Mouse (Mus musculus) retina, embryonic 14.5 days (tissue): ENCODE measurements around the gene Strc.
"Not testable (repeated sequence)": the region's sequence is repeated elsewhere in the genome, so short reads cannot be mapped to it uniquely, and the experiment has no call there.

ENCODE experiments used
- DNase-seq: peaks from one replicate; pipeline ENCODE4 v3.0.0-alpha.2; 2015; ENCODE audit warnings: low spot score

Strc gene

GRCm38 (mm10) chr2:121386961-121387575, at the start of gene Strc:
Strc (minus strand) TSS chr2:121387168.
- not testable (repeated sequence) for DNase-seq

- DNase-seq: peak; percentile 74
Measured at GRCm38 (mm10) chr2:121434854-121435253, 47.9 kb upstream of the Strc start.

- no peak for DNase-seq
Measured at GRCm38 (mm10) chr2:121425890-121426289, 38.9 kb upstream of the Strc start.

GRCm38 (mm10) chr2:121423166-121423565, 36.2 kb upstream of the Strc start:
- DNase-seq: no peak

- DNase-seq: no peak
Measured at GRCm38 (mm10) chr2:121418476-121418875, 31.5 kb upstream of the Strc start.

- DNase-seq: no peak
Measured at GRCm38 (mm10) chr2:121416356-121416755, 29.4 kb upstream of the Strc start.

- DNase-seq: no peak
Measured at GRCm38 (mm10) chr2:121415591-121415990, 28.6 kb upstream of the Strc start.

- DNase-seq: no peak
Measured at GRCm38 (mm10) chr2:121415103-121415502, 28.1 kb upstream of the Strc start.

- DNase-seq: peak; percentile 45
Measured at GRCm38 (mm10) chr2:121414139-121414685, 27.2 kb upstream of the Strc start.

GRCm38 (mm10) chr2:121413387-121414042, 26.5 kb upstream of the Strc start, which contains the start of the genes Pdia3 and Catsper2:
Pdia3 (plus strand) TSS chr2:121413775.
Catsper2 (minus strand) TSS chr2:121413792.
- peak; percentile 97 for DNase-seq

GRCm38 (mm10) chr2:121412843-121413386, 25.9 kb upstream of the Strc start:
- no peak for DNase-seq

GRCm38 (mm10) chr2:121408160-121408559, 21.2 kb upstream of the Strc start:
- DNase-seq: peak; percentile 35

- no peak for DNase-seq
Measured at GRCm38 (mm10) chr2:121403296-121403695, 16.3 kb upstream of the Strc start.

GRCm38 (mm10) chr2:121396624-121397023, 9.7 kb upstream of the Strc start:
- DNase-seq: peak; percentile 96

- no peak for DNase-seq
Measured at GRCm38 (mm10) chr2:121374766-121375165, 12.2 kb downstream of the Strc start.

GRCm38 (mm10) chr2:121372266-121372665, 14.7 kb downstream of the Strc start:
- DNase-seq: no peak

GRCm38 (mm10) chr2:121370921-121371320, 16.0 kb downstream of the Strc start:
- DNase-seq: no peak

- no peak for DNase-seq
Measured at GRCm38 (mm10) chr2:121368831-121369230, 18.1 kb downstream of the Strc start.

GRCm38 (mm10) chr2:121363656-121364055, 23.3 kb downstream of the Strc start:
- no peak for DNase-seq

GRCm38 (mm10) chr2:121359461-121359860, 27.5 kb downstream of the Strc start:
- no peak for DNase-seq

GRCm38 (mm10) chr2:121358381-121358780, 28.6 kb downstream of the Strc start:
- DNase-seq: peak; percentile 59

GRCm38 (mm10) chr2:121357961-121358360, 29.0 kb downstream of the Strc start:
- no peak for DNase-seq

GRCm38 (mm10) chr2:121357494-121357893, 29.5 kb downstream of the Strc start, which contains the start of gene Ckmt1:
Ckmt1 (plus strand) TSS chr2:121357714.
- DNase-seq: no peak
